Comparison of ENCODE assay signal across 10 mouse cellular contexts in genomic region chr8:64690845-64691244, GRCm38 (mm10). TPM values are rescaled to one million over a fixed set of nuclear protein-coding genes. Genes with fewer than 3 reads are reported as not detected.
A peak's percentile ranks its signal among the peaks of the same experiment; 100 is the strongest.
DNase-seq lines count a peak whose midpoint lies in the region; ATAC-seq and TF ChIP-seq lines count a peak whose summit lies in the region.
"Had no signal": no experiment of that assay in that cellular context is flagged by ENCODE, and none has a peak within 500 bp of the region (broad histone marks: within the 10 kb centered on the region; RNA-seq: fewer than 3 reads in every experiment).

No protein-coding gene starts in this region.

- H3K27me3 ChIP-seq in intestine, embryonic 14.5 days (replicated peaks; ENCODE audit: control insufficient read depth, insufficient read depth, low read length) = no peaks in the 10 kb centered on the region
- H3K27me3 ChIP-seq in intestine, embryonic 16.5 days (replicated peaks; ENCODE audit: control insufficient read depth, insufficient read depth, low read length) = no peaks in the 10 kb centered on the region
- H3K27me3 ChIP-seq in forebrain, embryonic 12.5 days = no peaks in the 10 kb centered on the region
- no peaks in the 10 kb centered on the region for H3K27me3 ChIP-seq in hindbrain, postnatal 0 days (ENCODE audit: insufficient read depth, low read length)
- no peaks in the 10 kb centered on the region for H3K27me3 ChIP-seq in neural tube, embryonic 14.5 days (ENCODE audit: control insufficient read depth, insufficient read depth, low read length)

- TF ChIP-seq CTCF in hindbrain, postnatal 0 days (IDR thresholded peaks at IDR 0.05; ENCODE audit: low read depth) = no peak

- no peak for DNase-seq in intestine, embryonic 14.5 days (ENCODE audit: low spot score)
- peak; percentile 12 for DNase-seq in hindbrain, postnatal 0 days (ENCODE audit: low spot score)
- DNase-seq in lung, postnatal 36 days = no peak
- no peak for DNase-seq in right cerebral cortex, postnatal 36 days (ENCODE audit: low spot score in 2 of 2)
- DNase-seq: lung, adult 18-20 months had no signal

- H3K4me2 ChIP-seq in intestine, embryonic 14.5 days (ENCODE audit: low read length) = peak overlapping the region; percentile 50
- no peak overlapping the region for H3K4me2 ChIP-seq in intestine, embryonic 16.5 days (ENCODE audit: low read depth, low read length)
- H3K4me2 ChIP-seq in forebrain, embryonic 12.5 days = peak overlapping the region; percentile 63
- H3K4me2 ChIP-seq in hindbrain, postnatal 0 days (ENCODE audit: low read depth, low read length) = peak overlapping the region; percentile 65
- H3K4me2 ChIP-seq in neural tube, embryonic 14.5 days (ENCODE audit: low read depth, low read length) = peak overlapping the region; percentile 62

- no peak for ATAC-seq in intestine, embryonic 14.5 days (replicated peaks; ENCODE audit: low FRiP score, low TSS enrichment, low read depth)
- ATAC-seq in intestine, embryonic 16.5 days = no peak
- ATAC-seq in forebrain, embryonic 12.5 days (ENCODE audit: low FRiP score) = no peak
- ATAC-seq in hindbrain, postnatal 0 days = no peak
- ATAC-seq in neural tube, embryonic 14.5 days (ENCODE audit: low read depth) = no peak
- ATAC-seq: inflammation-experienced regulatory T-cells, adult 6 months had no signal

- H3K9ac ChIP-seq in intestine, embryonic 14.5 days (ENCODE audit: low read length) = no peak overlapping the region
- no peak overlapping the region for H3K9ac ChIP-seq in intestine, embryonic 16.5 days (ENCODE audit: low read depth, low read length)
- H3K9ac ChIP-seq in forebrain, embryonic 12.5 days = 0 out of 2 replicates have a peak overlapping the region, but pooled peaks have one; percentile 12
- peak overlapping the region; percentile 97 for H3K9ac ChIP-seq in hindbrain, postnatal 0 days (replicated peaks; ENCODE audit: low read length)
- peak overlapping the region; percentile 84; the same call in 1 of the 2 replicates for H3K9ac ChIP-seq in neural tube, embryonic 14.5 days (replicated peaks; ENCODE audit: low read depth, low read length)

- no peaks in the 10 kb centered on the region for H3K9me3 ChIP-seq in intestine, embryonic 14.5 days (ENCODE audit: control insufficient read depth, low read length)
- H3K9me3 ChIP-seq in intestine, embryonic 16.5 days (ENCODE audit: control insufficient read depth, low read length) = no peaks in the 10 kb centered on the region
- no peaks in the 10 kb centered on the region for H3K9me3 ChIP-seq in forebrain, embryonic 12.5 days
- H3K9me3 ChIP-seq in hindbrain, postnatal 0 days (ENCODE audit: low read length) = no peaks in the 10 kb centered on the region
- no peaks in the 10 kb centered on the region for H3K9me3 ChIP-seq in neural tube, embryonic 14.5 days (ENCODE audit: control insufficient read depth, low read length)

- WGBS in intestine, embryonic 14.5 days = 80% methylated on average over 6 of the region's 6 CpGs
- WGBS in intestine, embryonic 16.5 days = 70% methylated on average over 6 of the region's 6 CpGs
- WGBS in forebrain, embryonic 12.5 days = 66% methylated on average over 6 of the region's 6 CpGs
- WGBS in hindbrain, postnatal 0 days = 45% methylated on average over 6 of the region's 6 CpGs
- WGBS in neural tube, embryonic 14.5 days = 63% methylated on average over 6 of the region's 6 CpGs

- H3K36me3 ChIP-seq in intestine, embryonic 14.5 days (ENCODE audit: control insufficient read depth, insufficient read depth, low read length) = no peaks in the 10 kb centered on the region
- H3K36me3 ChIP-seq in intestine, embryonic 16.5 days (ENCODE audit: control insufficient read depth, insufficient read depth, low read length) = no peaks in the 10 kb centered on the region
- H3K36me3 ChIP-seq in forebrain, embryonic 12.5 days (replicated peaks) = no peaks in the 10 kb centered on the region
- H3K36me3 ChIP-seq in hindbrain, postnatal 0 days (ENCODE audit: insufficient read depth, low read length) = no peaks in the 10 kb centered on the region
- no peaks in the 10 kb centered on the region for H3K36me3 ChIP-seq in neural tube, embryonic 14.5 days (ENCODE audit: control insufficient read depth, insufficient read depth, low read length)

- no peak overlapping the region for H3K4me3 ChIP-seq in intestine, embryonic 14.5 days (ENCODE audit: low read depth, low read length)
- no peak overlapping the region for H3K4me3 ChIP-seq in intestine, embryonic 16.5 days (ENCODE audit: low read length)
- H3K4me3 ChIP-seq in forebrain, embryonic 12.5 days (replicated peaks) = peak overlapping the region; percentile 81
- peak overlapping the region; percentile 81 for H3K4me3 ChIP-seq in hindbrain, postnatal 0 days (ENCODE audit: low read length)
- H3K4me3 ChIP-seq in neural tube, embryonic 14.5 days (ENCODE audit: low read depth, low read length) = peak overlapping the region; percentile 79

- no peaks in the 10 kb centered on the region; the same call in 1 of the 2 replicates for H3K4me1 ChIP-seq in intestine, embryonic 14.5 days (replicated peaks; ENCODE audit: control insufficient read depth, insufficient read depth, low read length)
- H3K4me1 ChIP-seq in intestine, embryonic 16.5 days (ENCODE audit: control insufficient read depth, insufficient read depth, low read length) = peaks cover 4% of the 10 kb centered on the region; the same call in 1 of the 2 replicates
- peaks cover 34% of the 10 kb centered on the region for H3K4me1 ChIP-seq in forebrain, embryonic 12.5 days
- H3K4me1 ChIP-seq in hindbrain, postnatal 0 days (ENCODE audit: insufficient read depth, low read length) = peaks cover 10% of the 10 kb centered on the region; the same call in 1 of the 2 replicates
- H3K4me1 ChIP-seq in neural tube, embryonic 14.5 days (ENCODE audit: control insufficient read depth, insufficient read depth, low read length) = peaks cover 13% of the 10 kb centered on the region; the same call in 1 of the 2 replicates

- H3K27ac ChIP-seq in intestine, embryonic 14.5 days (ENCODE audit: low read depth) = no peak overlapping the region
- H3K27ac ChIP-seq in intestine, embryonic 16.5 days (ENCODE audit: low read length) = no peak overlapping the region
- no peak overlapping the region for H3K27ac ChIP-seq in forebrain, embryonic 12.5 days
- peak overlapping the region; percentile 99 for H3K27ac ChIP-seq in hindbrain, postnatal 0 days
- H3K27ac ChIP-seq in neural tube, embryonic 14.5 days (ENCODE audit: low read depth, low read length) = no peak overlapping the region

RNA-seq across cellular contexts. Expression of gene Cpe, which starts 2.0 kb away (rescaled TPM):
- polyA plus RNA-seq in intestine, embryonic 14.5 days (2014; fragmentation: Nextera tagmentation; extraction: Ambion mirVana) = 204 and 211 TPM in 2 replicates
- 149 and 153 TPM in 2 replicates for polyA plus RNA-seq in intestine, embryonic 16.5 days (2015; fragmentation: Nextera tagmentation; extraction: Ambion mirVana)
- polyA plus RNA-seq in forebrain, embryonic 12.5 days (2016; fragmentation: Nextera tagmentation; extraction: Ambion mirVana) = 367 and 417 TPM in 2 replicates
- 614 and 704 TPM in 2 replicates for total RNA-seq in hindbrain, postnatal 0 days (2014; rRNA removed)
- 1,088 and 1,129 TPM in 2 replicates for polyA plus RNA-seq in hindbrain, postnatal 0 days (2015; fragmentation: Nextera tagmentation; extraction: Ambion mirVana)
- polyA plus RNA-seq in neural tube, embryonic 14.5 days (2014; fragmentation: Nextera tagmentation; extraction: Ambion mirVana) = 826 and 848 TPM in 2 replicates
- total RNA-seq: common myeloid progenitor, adult 5-6 weeks had no signal

RNA-seq across cellular contexts. Expression of gene Msmo1, which starts 42.7 kb away (rescaled TPM):
- 184 and 220 TPM in 2 replicates for polyA plus RNA-seq in intestine, embryonic 14.5 days (2014; fragmentation: Nextera tagmentation; extraction: Ambion mirVana)
- polyA plus RNA-seq in intestine, embryonic 16.5 days (2015; fragmentation: Nextera tagmentation; extraction: Ambion mirVana) = 210 and 225 TPM in 2 replicates
- polyA plus RNA-seq in forebrain, embryonic 12.5 days (2016; fragmentation: Nextera tagmentation; extraction: Ambion mirVana) = 181 and 194 TPM in 2 replicates
- 67.0 and 85.9 TPM in 2 replicates for total RNA-seq in hindbrain, postnatal 0 days (2014; rRNA removed)
- polyA plus RNA-seq in hindbrain, postnatal 0 days (2015; fragmentation: Nextera tagmentation; extraction: Ambion mirVana) = 113 and 125 TPM in 2 replicates
- polyA plus RNA-seq in neural tube, embryonic 14.5 days (2014; fragmentation: Nextera tagmentation; extraction: Ambion mirVana) = 169 and 177 TPM in 2 replicates

Comparison
In these comparisons a context has a peak if more than half of its experiments do, and no peak if none do; other contexts are left out.
1. H3K4me3 ChIP-seq: peak in forebrain, embryonic 12.5 days (single experiment), hindbrain, postnatal 0 days (single experiment) and neural tube, embryonic 14.5 days (single experiment); none in intestine, embryonic 14.5 days (single experiment) and intestine, embryonic 16.5 days (single experiment).
2. H3K9ac ChIP-seq: peak in forebrain, embryonic 12.5 days (single experiment), hindbrain, postnatal 0 days (single experiment) and neural tube, embryonic 14.5 days (single experiment); none in intestine, embryonic 14.5 days (single experiment) and intestine, embryonic 16.5 days (single experiment).